Comparison of ENCODE assay signal across 13 mouse cellular contexts in the genomic region with DNA sequence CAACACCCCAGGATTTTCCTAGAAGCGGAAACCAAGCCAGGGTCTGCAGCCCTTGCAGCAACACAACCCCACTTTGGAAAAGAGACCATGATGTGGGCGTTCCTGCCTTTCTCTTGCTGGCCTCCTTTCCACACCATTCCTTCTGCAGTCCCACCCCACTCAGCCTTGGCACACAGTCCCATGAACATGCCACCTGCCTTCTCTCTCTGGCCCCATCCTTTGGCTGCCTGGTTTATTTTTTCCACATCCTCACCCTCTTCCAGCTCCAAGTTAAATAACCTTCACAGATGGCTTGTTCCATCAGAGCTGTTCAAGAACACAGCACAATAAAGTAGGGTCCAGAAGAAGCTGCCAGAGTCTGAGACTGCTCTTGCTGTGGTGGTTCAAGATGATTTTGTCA. TPM values are rescaled to one million over a fixed set of nuclear protein-coding genes. Genes with fewer than 3 reads are reported as not detected.
DNase-seq lines count a peak whose midpoint lies in the region; ATAC-seq lines count a peak whose summit lies in the region.
"Had no signal": no experiment of that assay in that cellular context is flagged by ENCODE, and none has a peak within 500 bp of the region (broad histone marks: within the 10 kb centered on the region; RNA-seq: fewer than 3 reads in every experiment).

No protein-coding gene starts in this region.

- H3K4me1 ChIP-seq in hindbrain, embryonic 10.5 days (replicated peaks) = peaks cover 3% of the 10 kb centered on the region; the same call in 1 of the 2 replicates

- no peaks in the 10 kb centered on the region for H3K9me3 ChIP-seq in hindbrain, embryonic 10.5 days
- H3K9me3 ChIP-seq: liver, embryonic 13.5 days had no signal

- H3K36me3 ChIP-seq in hindbrain, embryonic 10.5 days = no peaks in the 10 kb centered on the region
- H3K36me3 ChIP-seq: liver, embryonic 13.5 days had no signal

- no peak for DNase-seq in cerebellum, postnatal 4 days (ENCODE audit: low spot score in 2 of 2)
- peak; percentile 7 for DNase-seq in heart, postnatal 4 days
- no peak for DNase-seq in heart, postnatal 14 days
- DNase-seq in cerebellum, adult 9-10 months = peak; percentile 73
- DNase-seq in left cerebral cortex, adult 9 months (ENCODE audit: low spot score in 2 of 2) = peak; percentile 52 to 73
- no peak for DNase-seq in hindbrain, embryonic 10.5 days (ENCODE audit: low spot score)
- no peak for DNase-seq in ovary, postnatal 10 days (ENCODE audit: low spot score)
- DNase-seq: embryo, embryonic 11 days; kidney, postnatal 36 days; liver, embryonic 13.5 days; lung, postnatal 4 days had no signal

- H3K27me3 ChIP-seq in hindbrain, embryonic 10.5 days (ENCODE audit: insufficient read depth, poor library complexity, severe bottlenecking) = no peaks in the 10 kb centered on the region
- H3K27me3 ChIP-seq: liver, embryonic 13.5 days had no signal

- ATAC-seq in cerebellum, adult (ENCODE audit: insufficient number of reproducible peaks, low FRiP score, low TSS enrichment) = peak; percentile 66; the same call in 1 of the 2 replicates
- ATAC-seq: inflammation-experienced regulatory T-cells, adult 6 months had no signal

- 89% methylated on average over 2 of the region's 2 CpGs for WGBS in hindbrain, embryonic 10.5 days

- intact Hi-C loops in heart, postnatal 14 days (cut with DNase I) = no loop called here

- no peak overlapping the region for H3K4me3 ChIP-seq in hindbrain, embryonic 10.5 days
- H3K4me3 ChIP-seq: liver, embryonic 13.5 days had no signal

- H3K27ac ChIP-seq in hindbrain, embryonic 10.5 days = no peak overlapping the region
- H3K27ac ChIP-seq: liver, embryonic 13.5 days had no signal

RNA-seq across cellular contexts. Expression of gene Hic1, which starts 50.0 kb away (rescaled TPM):
- total RNA-seq in heart, postnatal 4 days (2021) = 10 to 100 TPM; 42.6 to 49.5 TPM
- total RNA-seq in heart, postnatal 14 days (2021) = 10 to 100 TPM; 22.7 to 26.3 TPM
- 0.15 and 0.52 TPM in 2 replicates for polyA plus RNA-seq in hindbrain, embryonic 10.5 days (2016; fragmentation: Nextera tagmentation; extraction: Ambion mirVana)

RNA-seq across cellular contexts. Expression of gene Ovca2, which starts 59.3 kb away (rescaled TPM):
- 1 to 10 TPM; 8.1 to 8.7 TPM for total RNA-seq in heart, postnatal 4 days (2021)
- 1 to 10 TPM; 7.1 TPM for total RNA-seq in heart, postnatal 14 days (2021)
- 27.6 and 33.1 TPM in 2 replicates for polyA plus RNA-seq in hindbrain, embryonic 10.5 days (2016; fragmentation: Nextera tagmentation; extraction: Ambion mirVana)

Comparison
In these comparisons a context has a peak if more than half of its experiments do, and no peak if none do; other contexts are left out.
1. DNase-seq: peak in heart, postnatal 4 days (single experiment), cerebellum, adult 9-10 months (single experiment) and left cerebral cortex, adult 9 months (2 of 2); none in cerebellum, postnatal 4 days (0 of 2), heart, postnatal 14 days (0 of 2), hindbrain, embryonic 10.5 days (single experiment) and ovary, postnatal 10 days (single experiment).